Mouse (Mus musculus): ENCODE data around the gene Fbxo5. TPM values are rescaled to one million over a fixed set of nuclear protein-coding genes. Genes with fewer than 3 reads are reported as not detected.

The Fbxo5 gene
- total RNA-seq, 2 experiments from 2014 or later, result 51.9 to 74.3 TPM

DNA sequence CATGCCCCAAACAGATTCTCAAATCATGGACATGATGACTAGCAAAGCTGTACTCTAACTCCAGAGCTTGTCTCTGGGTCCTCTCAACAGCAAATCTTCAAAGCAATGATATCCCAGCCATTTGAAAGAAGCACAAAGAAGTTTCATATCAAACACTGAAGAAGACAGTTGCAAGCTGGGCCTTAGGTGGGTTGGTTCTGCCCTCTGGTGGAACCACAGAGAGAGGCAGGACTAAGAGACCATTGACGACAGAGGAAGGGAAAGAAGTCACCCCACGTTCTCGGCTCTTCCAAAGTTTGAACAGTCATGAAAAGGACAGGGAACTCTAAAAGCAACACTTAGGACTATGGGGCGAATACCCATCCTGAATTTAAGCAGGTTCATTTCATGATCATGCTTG lies 18.5 kb downstream of the Fbxo5 start:
- ATAC-seq (ENCODE audit: poor library complexity, severe bottlenecking), result peak; percentile 67

Other genes with a start within 250 kb of the Fbxo5 start
- gene Myct1, start 211.8 kb downstream of the Fbxo5 start, total RNA-seq (2015), result 0.05 TPM in 1 of 2 replicates, not detected in the other
- 0.15 TPM in 1 of 2 replicates, not detected in the other for gene Myct1, start 211.8 kb downstream of the Fbxo5 start, total RNA-seq (2017)
- gene Vip, start 166.4 kb downstream of the Fbxo5 start, total RNA-seq (2015), result not detected in 2 replicates
- gene Vip, start 166.4 kb downstream of the Fbxo5 start, total RNA-seq (2017), result not detected in 2 replicates
- gene Mtrf1l, start 18.3 kb upstream of the Fbxo5 start, total RNA-seq (2015), result 17.5 and 17.7 TPM in 2 replicates
- 25.7 and 38.1 TPM in 2 replicates for gene Mtrf1l, start 18.3 kb upstream of the Fbxo5 start, total RNA-seq (2017)
- not detected in 2 replicates for gene Rgs17, start 116.8 kb upstream of the Fbxo5 start, total RNA-seq (2015)
- gene Rgs17, start 116.8 kb upstream of the Fbxo5 start, total RNA-seq (2017), result not detected in 2 replicates

Data from megakaryocyte, adult 5-6 weeks (primary cell).